Mouse (Mus musculus) left cerebral cortex, adult 2 months (tissue): ENCODE results near the gene Rogdi. TPM values are rescaled to one million over a fixed set of nuclear protein-coding genes. Genes with fewer than 3 reads are reported as not detected.

Source experiments
- DNase-seq, 2 experiments: peaks; one replicate each; pipeline ENCODE4 v3.0.0; 2021 to 2022; ENCODE audit warnings: low spot score in 2 of 2, mixed read lengths in 1 of 2; ENCODE audit errors: extremely low spot score in 1 of 2
- H3K27ac ChIP-seq: fragments of 200-600 bp; 2 replicates; pipeline ENCODE4 v1.8.1; 2022
- H3K4me3 ChIP-seq: fragments of 200-600 bp; 2 replicates; pipeline ENCODE4 v1.8.1; 2022
- CTCF ChIP-seq: fragments of 200-600 bp; IDR thresholded peaks from 2 replicates; pipeline ENCODE4 v1.8.1; 2022; ENCODE audit warnings: antibody characterized with exemption, mild to moderate bottlenecking, moderate library complexity
- intact Hi-C: fragments of 180-260 bp; cut with DNase I; formaldehyde crosslinking; loops from one replicate; pipeline ENCODE4 v1.15.1; 2025
- total RNA-seq, 2 experiments: library from RNA; stranded (reverse); gene quantifications; 2 replicates each; pipeline ENCODE4 v1.2.3; 2021

The Rogdi gene
- total RNA-seq, 2 experiments from 2014 or later = 209 to 213 TPM

GRCm38 (mm10) chr16:4978275-4979051 lies 34.9 kb downstream of the Rogdi start:
- Histone ChIP-seq H3K4me3 (no peak overlapping the region), H3K27ac (peak overlapping the region; percentile 80)
- intact Hi-C loops = loop anchor here (2.0 kb wide), 1 partner anchor 34 kb away; the partner anchor contains the start of gene Rogdi
- no peak for DNase-seq
- TF ChIP-seq CTCF = no peak

- DNase-seq = peak; percentile 26 to 38
- no peak for TF ChIP-seq CTCF
- peak overlapping the region; percentile 80 for H3K27ac ChIP-seq
- intact Hi-C loops = no loop called here
- H3K4me3 ChIP-seq = no peak overlapping the region
Measured at GRCm38 (mm10) chr16:4976180-4976579, 37.2 kb downstream of the Rogdi start.

GRCm38 (mm10) chr16:4974521-4974920 lies 38.8 kb downstream of the Rogdi start:
- TF ChIP-seq CTCF = no peak
- intact Hi-C loops = no loop called here
- Histone ChIP-seq H3K4me3 (no peak overlapping the region), H3K27ac (no peak overlapping the region)
- no peak for DNase-seq

GRCm38 (mm10) chr16:4971626-4972025 lies 41.7 kb downstream of the Rogdi start:
- DNase-seq = no peak
- no peak for TF ChIP-seq CTCF
- H3K27ac ChIP-seq = no peak overlapping the region
- no peak overlapping the region for H3K4me3 ChIP-seq
- intact Hi-C loops = no loop called here

- DNase-seq = no peak
- Histone ChIP-seq H3K27ac (no peak overlapping the region), H3K4me3 (no peak overlapping the region)
- intact Hi-C loops = no loop called here
- TF ChIP-seq CTCF = no peak
Measured at GRCm38 (mm10) chr16:4969055-4969843, 44.1 kb downstream of the Rogdi start.

GRCm38 (mm10) chr16:4968426-4968825 lies 44.9 kb downstream of the Rogdi start:
- intact Hi-C loops = no loop called here
- TF ChIP-seq CTCF = no peak
- no peak for DNase-seq

GRCm38 (mm10) chr16:4965392-4966129 lies 47.8 kb downstream of the Rogdi start:
- Histone ChIP-seq H3K27ac (peak overlapping the region; percentile 24; the same call in 1 of the 2 replicates), H3K4me3 (no peak overlapping the region; the same call in 1 of the 2 replicates)
- intact Hi-C loops = loop anchor here (2.0 kb wide), 1 partner anchor 47 kb away; the partner anchor contains the start of gene Rogdi
- no peak for DNase-seq
- TF ChIP-seq CTCF = no peak

More at GRCm38 (mm10) chr16:4968426-4968825, 44.9 kb downstream of the Rogdi start:
- no peak overlapping the region for H3K27ac ChIP-seq
- H3K4me3 ChIP-seq = no peak overlapping the region

- no peak for DNase-seq
- TF ChIP-seq CTCF = no peak
- peak overlapping the region; percentile 96 for H3K27ac ChIP-seq
- intact Hi-C loops = loop anchor here (1.0 to 2.0 kb wide), 2 partner anchors 48 to 85 kb away; partner anchors contain the start of genes Rogdi and Ubald1
- H3K4me3 ChIP-seq = peak overlapping the region; percentile 88
Measured at GRCm38 (mm10) chr16:4964731-4965391, 48.5 kb downstream of the Rogdi start.

- intact Hi-C loops = loop anchor here (1.0 to 2.0 kb wide), 2 partner anchors 49 to 84 kb away; partner anchors contain the start of genes Rogdi and Ubald1
- DNase-seq = peak; percentile 99
- Histone ChIP-seq H3K27ac (peak within 1 kb of the TSS; percentile 96), H3K4me3 (peak within 1 kb of the TSS; percentile 88)
- no peak for TF ChIP-seq CTCF
Measured at GRCm38 (mm10) chr16:4963797-4964709, 49.3 kb downstream of the Rogdi start, which contains the start of gene Anks3. Gene Anks3 (minus strand): TSS chr16:4964205.

GRCm38 (mm10) chr16:4963346-4963745 lies 50.0 kb downstream of the Rogdi start:
- Histone ChIP-seq H3K4me3 (peak overlapping the region; percentile 88), H3K27ac (peak overlapping the region; percentile 88)
- intact Hi-C loops = no loop called here

More at GRCm38 (mm10) chr16:4963346-4963745, 50.0 kb downstream of the Rogdi start:
- no peak for DNase-seq
- TF ChIP-seq CTCF = no peak
